Mouse (Mus musculus): Measurements from ENCODE around the gene Aar2. TPM values are rescaled to one million over a fixed set of nuclear protein-coding genes. Genes with fewer than 3 reads are reported as not detected.
A peak's percentile ranks its signal among the peaks of the same experiment; 100 is the strongest.

Aar2 gene
- polyA plus RNA-seq, 1 experiment: 41.4 TPM

- peak; percentile 88 to 93 for DNase-seq
- Histone ChIP-seq H3K4me3 (replicated peaks; ENCODE audit: insufficient read depth, low read depth, low read length) (peak overlapping the region; percentile 65), H3K27me3 (ENCODE audit: control insufficient read depth, insufficient read depth, low read length) (no peaks in the 10 kb centered on the region), H3K4me1 (ENCODE audit: control insufficient read depth, insufficient read depth, low read length) (peaks cover 9% of the 10 kb centered on the region), H3K27ac (ENCODE audit: insufficient read depth, low read length) (0 out of 2 replicates have a peak overlapping the region, but pooled peaks have one; percentile 6)
- 1% methylated on average over 34 of the region's 41 CpGs for WGBS
- TF ChIP-seq CTCF (IDR thresholded peaks at IDR 0.05; ENCODE audit: borderline replicate concordance, insufficient read depth, low read depth, low read length) (peak; percentile 69), POLR2A (IDR thresholded peaks at IDR 0.05; ENCODE audit: borderline replicate concordance, insufficient read depth, low read length) (0 out of 2 replicates have a peak, but pooled peaks have one; percentile 27)
Observed at GRCm38 (mm10) chr2:156613081-156613540, 65.7 kb downstream of the Aar2 start.

- no peak for TF ChIP-seq CTCF (IDR thresholded peaks at IDR 0.05; ENCODE audit: borderline replicate concordance, insufficient read depth, low read depth, low read length)
- 1% methylated on average over 85 of the region's 103 CpGs for WGBS
- DNase-seq: peak; percentile 53 to 70
- H3K27me3 ChIP-seq (ENCODE audit: control insufficient read depth, insufficient read depth, low read length): no peaks in the 10 kb centered on the region
- H3K27ac ChIP-seq (ENCODE audit: insufficient read depth, low read length): peak within 1 kb of the TSS; percentile 78
- H3K4me3 ChIP-seq (replicated peaks; ENCODE audit: insufficient read depth, low read depth, low read length): peak within 1 kb of the TSS; percentile 65
- peaks cover 14% of the 10 kb centered on the region for H3K4me1 ChIP-seq (ENCODE audit: control insufficient read depth, insufficient read depth, low read length)
Observed at GRCm38 (mm10) chr2:156613541-156614257, 66.3 kb downstream of the Aar2 start, which contains the start of gene Dlgap4. Gene Dlgap4, plus strand, starts transcription at chr2:156613705.

- H3K4me3 ChIP-seq (replicated peaks; ENCODE audit: insufficient read depth, low read depth, low read length): peak overlapping the region; percentile 65
- no peak overlapping the region for H3K27ac ChIP-seq (ENCODE audit: insufficient read depth, low read length)
- TF ChIP-seq POLR2A (IDR thresholded peaks at IDR 0.05; ENCODE audit: borderline replicate concordance, insufficient read depth, low read length) (no peak), CTCF (IDR thresholded peaks at IDR 0.05; ENCODE audit: borderline replicate concordance, insufficient read depth, low read depth, low read length) (no peak)
- no peaks in the 10 kb centered on the region for H3K27me3 ChIP-seq (ENCODE audit: control insufficient read depth, insufficient read depth, low read length)
- DNase-seq: peak in 1 of 2 experiments; percentile 59
- peaks cover 16% of the 10 kb centered on the region for H3K4me1 ChIP-seq (ENCODE audit: control insufficient read depth, insufficient read depth, low read length)
- 1% methylated on average over 18 of the region's 18 CpGs for WGBS
Observed at GRCm38 (mm10) chr2:156614258-156614556, 66.8 kb downstream of the Aar2 start.

GRCm38 (mm10) chr2:156614661-156615654, 67.6 kb downstream of the Aar2 start:
- Histone ChIP-seq H3K27ac (ENCODE audit: insufficient read depth, low read length) (no peak overlapping the region), H3K27me3 (ENCODE audit: control insufficient read depth, insufficient read depth, low read length) (no peaks in the 10 kb centered on the region), H3K4me1 (ENCODE audit: control insufficient read depth, insufficient read depth, low read length) (peaks cover 16% of the 10 kb centered on the region), H3K4me3 (replicated peaks; ENCODE audit: insufficient read depth, low read depth, low read length) (peak overlapping the region; percentile 65)
- 10% methylated on average over 31 of the region's 31 CpGs for WGBS
- DNase-seq: no peak
- TF ChIP-seq POLR2A (IDR thresholded peaks at IDR 0.05; ENCODE audit: borderline replicate concordance, insufficient read depth, low read length) (no peak), CTCF (IDR thresholded peaks at IDR 0.05; ENCODE audit: borderline replicate concordance, insufficient read depth, low read depth, low read length) (no peak)

- Histone ChIP-seq H3K27me3 (ENCODE audit: control insufficient read depth, insufficient read depth, low read length) (no peaks in the 10 kb centered on the region), H3K27ac (ENCODE audit: insufficient read depth, low read length) (no peak overlapping the region), H3K4me3 (replicated peaks; ENCODE audit: insufficient read depth, low read depth, low read length) (no peak overlapping the region), H3K4me1 (ENCODE audit: control insufficient read depth, insufficient read depth, low read length) (peaks cover 26% of the 10 kb centered on the region)
- WGBS: 65% methylated on average over 7 of the region's 7 CpGs
- no peak for DNase-seq
- peak; percentile 24; the same call in 1 of the 2 replicates for TF ChIP-seq CTCF (IDR thresholded peaks at IDR 0.05; ENCODE audit: borderline replicate concordance, insufficient read depth, low read depth, low read length)
- TF ChIP-seq POLR2A (IDR thresholded peaks at IDR 0.05; ENCODE audit: borderline replicate concordance, insufficient read depth, low read length): no peak
Observed at GRCm38 (mm10) chr2:156616513-156616912, 69.1 kb downstream of the Aar2 start.

- Histone ChIP-seq H3K4me1 (ENCODE audit: control insufficient read depth, insufficient read depth, low read length) (peaks cover 33% of the 10 kb centered on the region), H3K27ac (ENCODE audit: insufficient read depth, low read length) (no peak overlapping the region), H3K4me3 (replicated peaks; ENCODE audit: insufficient read depth, low read depth, low read length) (no peak overlapping the region), H3K27me3 (ENCODE audit: control insufficient read depth, insufficient read depth, low read length) (no peaks in the 10 kb centered on the region)
- DNase-seq: no peak
- WGBS: 58% methylated on average over 11 of the region's 11 CpGs
- TF ChIP-seq POLR2A (IDR thresholded peaks at IDR 0.05; ENCODE audit: borderline replicate concordance, insufficient read depth, low read length) (no peak), CTCF (IDR thresholded peaks at IDR 0.05; ENCODE audit: borderline replicate concordance, insufficient read depth, low read depth, low read length) (no peak)
Observed at GRCm38 (mm10) chr2:156617536-156617935, 70.2 kb downstream of the Aar2 start.

Other genes starting within 250 kb of the Aar2 start
- 9.5 and 9.7 TPM in 2 replicates for gene Cnbd2, start 235.3 kb upstream of the Aar2 start, polyA plus RNA-seq (2012; rRNA removed)
- 80.6 and 82.5 TPM in 2 replicates for gene Scand1, start 234.9 kb upstream of the Aar2 start, polyA plus RNA-seq (2012; rRNA removed)
- gene Epb41l1, start 126.7 kb upstream of the Aar2 start, polyA plus RNA-seq (2012; rRNA removed): 219 and 223 TPM in 2 replicates
- 126 and 130 TPM in 2 replicates for gene Dlgap4, start 66.1 kb downstream of the Aar2 start, polyA plus RNA-seq (2012; rRNA removed)
- gene Myl9, start 227.8 kb downstream of the Aar2 start, polyA plus RNA-seq (2012; rRNA removed): 39.2 and 40.0 TPM in 2 replicates

Measured in cerebellum, adult 2 months (tissue).